Mouse (Mus musculus) gastrocnemius, adult 2 months (tissue): Measurements from ENCODE around the gene Tssk4. TPM values are rescaled to one million over a fixed set of nuclear protein-coding genes. Genes with fewer than 3 reads are reported as not detected.
A peak's percentile ranks its signal among the peaks of the same experiment; 100 is the strongest.

ENCODE experiments used
- DNase-seq: peaks from one replicate; pipeline ENCODE4 v3.0.0; 2022
- H3K27ac ChIP-seq: fragments of 200-600 bp; 2 replicates; pipeline ENCODE4 v1.8.1; 2022; ENCODE audit warnings: mild to moderate bottlenecking
- H3K4me3 ChIP-seq: fragments of 200-600 bp; 2 replicates; pipeline ENCODE4 v1.8.1; 2022; ENCODE audit warnings: mild to moderate bottlenecking, moderate library complexity
- CTCF ChIP-seq: fragments of 200-600 bp; IDR thresholded peaks from 2 replicates; pipeline ENCODE4 v1.8.1; 2022; ENCODE audit warnings: antibody characterized with exemption, mild to moderate bottlenecking, moderate library complexity
- intact Hi-C: fragments of 180-260 bp; cut with DNase I; formaldehyde crosslinking; loops from one replicate; pipeline ENCODE4 v1.15.1; 2025
- total RNA-seq, 2 experiments: library from RNA; stranded (reverse); gene quantifications; 2 replicates each; pipeline ENCODE4 v1.2.3; 2021

The Tssk4 gene
- total RNA-seq, 2 experiments from 2014 or later = 0.20 to 0.28 TPM

DNA sequence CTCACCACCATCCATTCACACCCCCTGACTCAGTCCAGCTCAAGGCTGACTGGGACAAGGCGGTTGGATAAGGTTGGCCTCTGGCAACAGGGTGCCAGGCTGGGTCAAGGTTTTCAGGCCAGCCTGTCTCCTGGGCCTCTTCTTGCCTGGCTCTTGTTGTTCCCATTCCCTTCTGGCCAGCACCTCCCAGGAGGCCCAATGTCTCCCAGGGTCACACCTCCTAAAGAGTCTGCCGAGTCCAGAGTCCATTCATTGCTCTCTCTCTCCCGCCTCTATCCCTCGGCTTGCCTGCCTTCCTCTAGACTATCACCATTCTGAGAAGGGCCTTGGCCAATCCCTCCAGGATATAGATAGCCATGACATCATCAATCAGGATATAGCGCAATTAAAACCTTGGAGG lies 8.0 kb downstream of the Tssk4 start:
- no peak for TF ChIP-seq CTCF
- H3K27ac ChIP-seq = no peak overlapping the region; the same call in 1 of the 2 replicates

DNA sequence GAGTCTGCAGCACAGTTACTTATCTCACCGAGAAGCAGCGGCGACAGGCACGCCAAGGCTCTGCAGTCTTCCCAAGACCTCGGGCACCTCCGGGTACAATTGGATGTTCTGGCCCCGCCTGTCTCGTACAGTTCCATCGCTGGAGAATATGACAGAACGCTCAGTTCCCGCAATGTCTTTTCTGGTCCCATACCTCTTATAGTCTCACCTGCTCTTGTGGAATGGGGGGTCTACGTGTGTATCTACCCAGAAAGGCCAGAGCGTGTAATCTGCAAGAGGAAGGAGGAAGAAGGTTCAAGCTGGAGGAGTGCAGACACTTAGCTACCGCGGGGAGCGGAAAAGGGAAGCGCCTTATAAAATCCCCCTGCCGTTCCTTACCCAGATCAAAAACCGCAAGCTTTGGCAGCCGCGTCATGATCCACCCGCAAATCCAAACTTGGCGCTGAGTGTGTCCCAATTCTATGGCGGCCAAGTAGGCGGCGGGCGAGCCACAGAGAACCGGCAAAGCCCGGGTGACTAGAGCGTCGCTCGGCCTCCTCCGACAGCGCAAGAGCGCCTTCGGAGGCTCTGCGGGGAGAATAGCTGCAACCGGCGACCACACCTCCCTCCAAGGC lies 10.1 kb downstream of the Tssk4 start, which contains the start of gene Mdp1:
Mdp1 (minus strand) TSS at position 549 of the 614 bp plus-strand sequence.
- peak; percentile 70 for TF ChIP-seq CTCF
- H3K27ac ChIP-seq = peak within 1 kb of the TSS; percentile 83
- H3K4me3 ChIP-seq = peak within 1 kb of the TSS; percentile 77
- intact Hi-C loops = no loop called here
- DNase-seq = peak; percentile 87

More for the DNA sequence above, 8.0 kb downstream of the Tssk4 start:
- DNase-seq = no peak
- no peak overlapping the region for H3K4me3 ChIP-seq
- intact Hi-C loops = no loop called here

DNA sequence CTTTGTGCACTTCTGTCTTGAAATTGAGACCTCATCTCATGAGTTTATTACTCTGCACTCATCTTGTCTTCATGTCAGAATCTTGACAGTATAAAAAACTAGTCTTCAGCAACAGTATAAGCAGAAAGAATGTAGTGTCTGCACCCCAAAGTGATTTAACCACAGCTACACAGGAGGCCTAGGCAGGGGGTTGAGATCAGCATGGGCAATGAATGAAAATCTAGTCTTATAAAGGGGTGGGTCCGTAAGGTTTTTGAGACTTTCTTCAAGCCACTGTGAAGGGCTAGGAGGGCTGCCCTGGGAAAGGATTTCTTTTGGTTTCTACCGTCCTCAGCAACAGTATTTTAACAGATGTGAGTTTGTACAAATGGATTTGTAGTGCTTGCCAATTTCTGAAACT lies 10.7 kb downstream of the Tssk4 start:
- Histone ChIP-seq H3K27ac (peak overlapping the region; percentile 83), H3K4me3 (peak overlapping the region; percentile 77)
- TF ChIP-seq CTCF = no peak
- DNase-seq = no peak
- intact Hi-C loops = no loop called here

DNA sequence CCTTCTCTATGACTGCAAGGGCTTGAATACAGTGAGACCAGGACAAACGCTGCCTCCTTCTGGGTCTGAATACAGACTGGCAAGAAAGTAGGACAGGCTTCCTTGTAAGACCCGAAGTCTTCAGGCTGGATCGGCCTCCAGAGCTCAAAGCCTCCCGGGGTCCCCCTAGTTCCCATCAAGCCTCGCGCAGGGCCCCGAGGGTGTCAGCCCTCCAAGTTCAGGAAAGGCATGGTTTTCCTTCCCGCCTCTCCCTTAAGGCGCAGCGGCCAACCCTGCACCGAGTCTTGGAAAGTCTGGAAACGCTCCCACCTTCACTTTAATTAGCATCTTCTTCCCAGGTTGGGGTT lies 21.5 kb downstream of the Tssk4 start:
- Histone ChIP-seq H3K27ac (peak overlapping the region; percentile 97), H3K4me3 (peak overlapping the region; percentile 99)
- intact Hi-C loops = loop anchor here (1.0 kb wide), 1 partner anchor 80 kb away; the partner anchor contains the start of genes Psme2 and Rnf31
- DNase-seq = no peak
- no peak for TF ChIP-seq CTCF

DNA sequence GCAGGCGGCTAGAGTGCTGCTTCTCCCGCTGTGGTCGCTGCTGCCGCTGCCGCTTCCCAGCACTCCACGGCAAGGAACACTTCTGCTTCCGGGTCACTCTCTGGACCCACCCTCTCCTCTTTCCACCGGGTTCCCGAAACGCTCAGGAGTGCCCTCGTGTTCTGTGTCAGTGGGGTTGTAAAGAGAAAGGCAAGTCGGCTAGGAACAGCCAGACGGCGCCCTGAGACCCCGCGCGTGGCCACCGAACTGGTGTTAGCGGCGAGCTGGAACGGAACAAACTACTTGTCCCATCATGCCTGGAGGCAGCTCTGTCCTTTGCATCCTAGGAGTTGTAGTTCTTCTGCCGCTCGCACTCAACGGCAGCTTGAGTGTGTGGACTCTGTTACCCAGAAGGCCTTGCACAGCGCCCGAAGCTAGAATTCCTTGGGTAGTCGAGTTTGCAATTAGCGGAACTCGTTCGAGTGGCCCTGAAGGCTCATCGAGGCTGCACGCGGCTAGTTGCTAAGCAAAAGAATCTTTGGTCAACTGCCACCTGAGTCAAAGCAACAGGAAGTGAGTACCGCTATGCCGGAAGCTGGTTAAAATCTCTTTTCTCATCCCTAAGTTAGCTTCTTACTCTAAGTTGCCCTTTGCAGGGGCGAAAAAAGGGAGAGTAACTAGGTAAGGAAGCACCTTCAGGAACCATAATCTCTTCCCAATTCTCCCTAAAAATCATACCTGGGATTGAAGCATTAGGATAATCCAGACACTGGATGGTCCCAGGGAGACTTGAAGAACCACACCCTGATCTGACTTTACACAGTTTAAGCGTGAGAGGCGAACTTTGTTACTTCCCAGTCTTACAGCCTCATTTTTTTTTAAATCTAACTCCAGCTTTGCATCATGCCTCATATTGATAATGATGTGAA lies 22.1 kb downstream of the Tssk4 start, which contains the start of the genes Gmpr2 and Nedd8:
Gmpr2 (plus strand) TSS at position 109 of the 908 bp plus-strand sequence.
Nedd8 (minus strand) TSS at position 292 of the 908 bp plus-strand sequence.
- intact Hi-C loops = loop anchor here (1.0 kb wide), 1 partner anchor 81 kb away; the partner anchor contains the start of genes Psme2 and Rnf31
- H3K4me3 ChIP-seq = peak within 1 kb of the TSS; percentile 99
- no peak for TF ChIP-seq CTCF
- peak; percentile 90 for DNase-seq
- H3K27ac ChIP-seq = peak within 1 kb of the TSS; percentile 97

DNA sequence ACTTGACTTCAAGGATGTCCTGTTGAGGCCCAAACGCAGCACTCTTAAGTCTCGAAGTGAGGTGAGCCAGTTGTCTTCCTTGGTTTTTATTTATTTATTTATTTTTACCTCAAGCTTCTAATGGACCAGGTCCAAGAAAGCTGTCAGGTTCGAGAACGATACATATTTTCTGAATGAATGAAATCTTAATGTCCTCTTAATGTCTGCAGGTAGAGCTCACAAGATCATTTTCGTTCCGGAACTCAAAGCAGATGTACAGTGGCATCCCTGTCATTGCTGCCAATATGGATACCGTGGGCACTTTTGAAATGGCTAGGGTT lies 22.7 kb downstream of the Tssk4 start:
- intact Hi-C loops = no loop called here
- no peak for TF ChIP-seq CTCF
- Histone ChIP-seq H3K4me3 (peak overlapping the region; percentile 99), H3K27ac (peak overlapping the region; percentile 97)
- no peak for DNase-seq

DNA sequence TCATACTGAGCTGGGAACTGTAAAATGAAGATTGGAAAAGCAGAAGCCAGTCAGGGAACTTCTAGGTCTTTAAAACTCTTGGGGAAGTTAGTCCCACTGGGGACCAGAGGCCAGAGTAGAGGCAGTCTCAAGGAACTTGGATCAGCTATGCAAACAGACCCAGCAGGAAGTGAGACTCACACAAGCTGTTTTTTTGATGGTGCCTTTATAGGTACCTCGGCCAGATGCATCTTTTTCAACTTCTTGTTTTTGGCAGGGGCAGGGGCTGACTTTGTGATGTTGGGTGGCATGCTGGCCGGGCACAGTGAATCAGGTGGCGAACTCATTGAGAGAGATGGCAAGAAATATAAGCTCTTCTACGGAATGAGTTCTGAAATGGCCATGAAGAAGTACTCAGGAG lies 27.6 kb downstream of the Tssk4 start:
- no peak overlapping the region for H3K4me3 ChIP-seq
- DNase-seq = no peak
- no peak overlapping the region for H3K27ac ChIP-seq
- intact Hi-C loops = no loop called here
- no peak for TF ChIP-seq CTCF

DNA sequence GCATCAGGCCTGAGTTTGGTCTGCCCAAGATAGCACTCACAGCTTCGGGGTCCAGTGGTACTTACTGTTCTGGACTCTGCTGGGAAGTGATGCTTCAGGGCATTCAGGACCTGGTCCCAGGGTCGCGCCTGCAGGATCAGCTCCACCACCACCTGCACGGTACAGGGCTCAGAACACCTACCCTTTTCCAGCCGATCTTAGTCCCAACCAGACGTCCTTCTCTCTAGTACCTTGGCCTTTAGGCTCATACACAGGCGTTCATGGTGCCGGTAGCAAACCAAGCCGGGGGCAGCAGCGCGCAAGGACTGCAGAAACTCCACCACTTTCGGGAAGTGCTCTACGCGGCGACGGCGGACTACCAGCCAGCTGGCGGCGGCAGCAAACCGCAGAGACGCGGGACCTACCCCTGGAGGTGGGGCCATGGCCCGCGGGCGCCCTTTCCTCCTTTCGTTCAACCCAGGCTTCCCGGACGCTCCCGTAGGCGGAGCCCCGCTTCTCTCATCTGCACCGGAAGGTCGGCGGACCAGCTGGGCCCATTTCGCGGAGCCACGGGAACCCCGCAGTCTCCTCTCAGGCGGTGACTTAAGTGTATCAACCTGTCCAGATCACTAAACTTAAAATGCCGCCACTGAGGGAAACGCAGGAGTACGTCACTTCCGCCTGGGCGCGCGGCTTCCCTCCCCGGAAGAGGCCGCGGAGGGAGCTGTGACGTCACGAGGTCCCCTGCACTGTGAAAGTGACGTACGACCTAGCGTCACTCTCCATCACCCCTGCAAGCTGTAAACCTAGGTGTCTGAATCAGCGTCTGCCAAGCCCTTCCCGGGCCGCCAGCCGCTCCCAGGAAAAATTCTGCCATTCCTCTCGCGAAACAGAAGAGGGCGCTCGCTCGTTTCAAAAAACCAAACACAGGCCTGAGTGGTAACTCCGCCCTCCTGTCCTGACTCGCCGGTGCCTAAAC lies 31.5 kb downstream of the Tssk4 start, which contains the start of gene Tinf2:
Tinf2 (minus strand) TSS at position 661 of the 958 bp plus-strand sequence.
- H3K27ac ChIP-seq = peak within 1 kb of the TSS; percentile 88
- DNase-seq = peak; percentile 94
- peak; percentile 89 for TF ChIP-seq CTCF
- peak within 1 kb of the TSS; percentile 86 for H3K4me3 ChIP-seq
- intact Hi-C loops = loop anchor here (1.0 to 5.0 kb wide), 2 partner anchors 41 to 62 kb away; partner anchors contain the start of gene Rabggta

DNA sequence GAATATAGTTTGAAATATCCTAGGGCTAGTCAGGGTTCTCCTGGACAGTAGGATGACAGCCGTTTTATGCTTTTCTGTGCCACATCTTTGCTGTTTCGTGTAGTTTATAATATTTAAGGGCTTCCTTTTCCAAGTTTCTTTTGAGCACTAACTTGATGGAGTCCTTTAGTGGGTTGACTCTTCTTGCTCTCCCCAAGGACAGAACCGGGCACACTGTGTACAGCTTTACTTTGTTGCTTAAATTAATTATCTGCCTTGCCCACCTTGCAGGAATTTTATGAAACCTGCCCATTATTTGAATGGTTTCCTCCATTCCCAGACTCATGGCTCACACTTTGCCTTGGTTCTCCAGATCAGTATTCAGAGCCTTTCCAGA lies 32.1 kb downstream of the Tssk4 start:
- peak overlapping the region; percentile 86 for H3K4me3 ChIP-seq
- peak overlapping the region; percentile 88 for H3K27ac ChIP-seq
- intact Hi-C loops = loop anchor here (1.0 to 5.0 kb wide), 2 partner anchors 40 to 61 kb away; partner anchors contain the start of gene Rabggta
- TF ChIP-seq CTCF = no peak
- DNase-seq = no peak

DNA sequence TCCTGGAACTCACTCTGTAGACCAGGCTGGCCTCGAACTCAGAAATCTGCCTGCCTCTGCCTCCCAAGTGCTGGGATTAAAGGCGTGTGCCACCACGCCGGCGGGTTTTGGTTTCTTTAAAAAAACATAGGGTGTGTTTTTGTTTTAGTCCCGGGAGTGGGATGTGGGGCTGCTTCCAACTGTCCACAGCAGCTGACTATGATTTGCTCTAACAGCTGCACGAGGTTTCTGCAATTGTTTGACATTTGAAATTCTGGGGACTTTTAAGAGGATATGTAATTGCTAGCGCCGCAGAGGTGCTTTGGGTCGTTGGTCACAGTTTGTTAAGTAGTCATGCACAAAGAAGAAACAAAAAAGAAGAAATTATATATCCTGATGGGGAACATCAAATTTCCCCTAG lies 39.4 kb downstream of the Tssk4 start:
- Histone ChIP-seq H3K27ac (no peak overlapping the region), H3K4me3 (no peak overlapping the region)
- DNase-seq = no peak
- intact Hi-C loops = no loop called here
- no peak for TF ChIP-seq CTCF

DNA sequence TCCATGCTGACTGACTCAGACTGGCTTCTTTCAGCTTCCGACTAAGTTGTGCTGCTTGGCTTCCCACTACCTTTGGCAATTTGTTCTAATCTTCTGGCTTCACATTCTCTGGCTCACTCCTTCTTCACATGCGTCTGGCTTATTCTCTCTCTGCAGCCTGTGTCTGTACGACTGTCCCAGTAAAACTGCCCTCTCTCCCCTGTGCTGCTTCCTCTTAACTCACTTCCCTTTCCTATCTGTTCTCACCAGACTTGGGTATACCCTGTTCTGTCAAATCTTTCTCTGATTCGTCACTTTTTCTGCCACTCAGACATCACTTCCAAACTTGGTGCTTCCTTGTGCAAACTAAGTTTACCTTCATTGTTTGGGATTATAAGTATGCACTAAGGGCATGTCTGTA lies 47.2 kb downstream of the Tssk4 start:
- H3K4me3 ChIP-seq = peak overlapping the region; percentile 36; the same call in 1 of the 2 replicates
- H3K27ac ChIP-seq = no peak overlapping the region
- no peak for TF ChIP-seq CTCF
- DNase-seq = no peak
- intact Hi-C loops = no loop called here

DNA sequence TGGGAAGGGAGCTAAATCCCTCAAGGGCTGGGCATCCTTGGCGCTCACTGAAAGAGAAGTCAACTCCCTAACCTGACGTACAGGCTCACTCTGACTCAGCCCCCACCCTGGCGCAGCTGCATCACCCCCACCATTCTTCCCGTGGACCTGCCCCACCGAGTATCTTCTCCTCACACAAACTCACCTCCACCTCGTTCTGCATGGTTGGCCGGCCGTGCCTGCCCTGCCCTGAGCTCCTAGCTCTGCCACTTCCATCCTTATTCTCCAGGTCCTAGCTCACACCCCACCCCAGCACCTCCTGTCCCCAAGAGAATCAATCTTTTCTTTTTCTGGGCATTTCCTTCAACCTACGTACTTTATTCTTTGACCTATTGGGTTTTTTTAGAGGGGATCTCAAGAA lies 51.1 kb downstream of the Tssk4 start:
- DNase-seq = no peak
- H3K4me3 ChIP-seq = no peak overlapping the region
- intact Hi-C loops = no loop called here
- TF ChIP-seq CTCF = no peak
- H3K27ac ChIP-seq = no peak overlapping the region

Other genes with a start within 250 kb of the Tssk4 start
- 10 to 100 TPM; 28.4 to 68.7 TPM for gene Dhrs4, start 171.4 kb upstream of the Tssk4 start, total RNA-seq
- under 1 TPM; 0.43 to 0.95 TPM for gene Carmil3, start 159.5 kb upstream of the Tssk4 start, total RNA-seq
- not detected for gene Cpne6, start 139.7 kb upstream of the Tssk4 start, total RNA-seq
- gene Nrl, start 125.2 kb upstream of the Tssk4 start, total RNA-seq = not detected
- gene Pck2, start 109.9 kb upstream of the Tssk4 start, total RNA-seq = 1 to 10 TPM; 3.5 to 4.2 TPM
- 100 to 1,000 TPM; 129 to 133 TPM for gene Dcaf11, start 90.2 kb upstream of the Tssk4 start, total RNA-seq
- gene A730061H03Rik, start 89.8 kb upstream of the Tssk4 start, total RNA-seq = not detected
- gene Fitm1, start 74.6 kb upstream of the Tssk4 start, total RNA-seq = 100 to 1,000 TPM; 282 to 334 TPM
- gene Psme1, start 72.1 kb upstream of the Tssk4 start, total RNA-seq = 10 to 100 TPM; 53.3 to 75.5 TPM
- gene Emc9, start 64.9 kb upstream of the Tssk4 start, total RNA-seq = 10 to 100 TPM; 30.3 to 45.2 TPM
- gene Psme2, start 59.1 kb upstream of the Tssk4 start, total RNA-seq = 10 to 100 TPM; 33.8 to 54.8 TPM
- gene Rnf31, start 58.5 kb upstream of the Tssk4 start, total RNA-seq = 10 to 100 TPM; 17.1 to 20.4 TPM
- gene Irf9, start 46.6 kb upstream of the Tssk4 start, total RNA-seq = 1 to 10 TPM; 4.7 to 5.1 TPM
- not detected for gene Rec8, start 32.1 kb upstream of the Tssk4 start, total RNA-seq
- 10 to 100 TPM; 73.2 to 81.0 TPM for gene Ipo4, start 14.2 kb upstream of the Tssk4 start, total RNA-seq
- 1 to 10 TPM; 1.1 to 2.3 TPM for gene Gm49378, start 12.3 kb upstream of the Tssk4 start, total RNA-seq
- 10 to 100 TPM; 15.0 to 21.3 TPM for gene Tm9sf1, start 6.4 kb upstream of the Tssk4 start, total RNA-seq
- 10 to 100 TPM; 17.4 to 23.8 TPM for gene Mdp1, start 10.3 kb downstream of the Tssk4 start, total RNA-seq
- 1 to 10 TPM; 2.4 to 3.1 TPM for gene Gmpr2, start 21.8 kb downstream of the Tssk4 start, total RNA-seq
- gene Nedd8, start 21.9 kb downstream of the Tssk4 start, total RNA-seq = 100 to 1,000 TPM; 188 to 211 TPM
- 10 to 100 TPM; 10.4 to 13.1 TPM for gene Tinf2, start 31.6 kb downstream of the Tssk4 start, total RNA-seq
- gene Tgm1, start 63.7 kb downstream of the Tssk4 start, total RNA-seq = under 1 TPM in 1 of 2 experiments, not detected in 1; 0.11 TPM
- 10 to 100 TPM in 1 of 2 experiments, 1 to 10 TPM in 1; 9.8 to 10.6 TPM for gene Rabggta, start 72.1 kb downstream of the Tssk4 start, total RNA-seq
- gene Dhrs1, start 95.5 kb downstream of the Tssk4 start, total RNA-seq = 10 to 100 TPM; 29.1 to 33.0 TPM
- gene Nop9, start 95.5 kb downstream of the Tssk4 start, total RNA-seq = 10 to 100 TPM in 1 of 2 experiments, 1 to 10 TPM in 1; 9.8 to 10.4 TPM
- gene Cideb, start 108.3 kb downstream of the Tssk4 start, total RNA-seq = not detected
- gene Ltb4r2, start 111.2 kb downstream of the Tssk4 start, total RNA-seq = not detected
- under 1 TPM in 1 of 2 experiments, not detected in 1; 0.18 TPM for gene Ltb4r1, start 115.8 kb downstream of the Tssk4 start, total RNA-seq
- gene Adcy4, start 133.9 kb downstream of the Tssk4 start, total RNA-seq = 10 to 100 TPM in 1 of 2 experiments, 1 to 10 TPM in 1; 6.8 to 10.1 TPM
- 1 to 10 TPM in 1 of 2 experiments, under 1 TPM in 1; 0.64 to 1.1 TPM for gene Ripk3, start 138.7 kb downstream of the Tssk4 start, total RNA-seq
- gene Nfatc4, start 173.0 kb downstream of the Tssk4 start, total RNA-seq = 1 to 10 TPM; 3.4 to 3.8 TPM
- 1 to 10 TPM; 1.6 to 2.0 TPM for gene Nynrin, start 203.8 kb downstream of the Tssk4 start, total RNA-seq
- gene Cbln3, start 234.2 kb downstream of the Tssk4 start, total RNA-seq = not detected
- gene Khnyn, start 234.8 kb downstream of the Tssk4 start, total RNA-seq = 1 to 10 TPM; 6.4 to 8.1 TPM